Comparison of ENCODE assay signal across 24 mouse cellular contexts in the genomic region with DNA sequence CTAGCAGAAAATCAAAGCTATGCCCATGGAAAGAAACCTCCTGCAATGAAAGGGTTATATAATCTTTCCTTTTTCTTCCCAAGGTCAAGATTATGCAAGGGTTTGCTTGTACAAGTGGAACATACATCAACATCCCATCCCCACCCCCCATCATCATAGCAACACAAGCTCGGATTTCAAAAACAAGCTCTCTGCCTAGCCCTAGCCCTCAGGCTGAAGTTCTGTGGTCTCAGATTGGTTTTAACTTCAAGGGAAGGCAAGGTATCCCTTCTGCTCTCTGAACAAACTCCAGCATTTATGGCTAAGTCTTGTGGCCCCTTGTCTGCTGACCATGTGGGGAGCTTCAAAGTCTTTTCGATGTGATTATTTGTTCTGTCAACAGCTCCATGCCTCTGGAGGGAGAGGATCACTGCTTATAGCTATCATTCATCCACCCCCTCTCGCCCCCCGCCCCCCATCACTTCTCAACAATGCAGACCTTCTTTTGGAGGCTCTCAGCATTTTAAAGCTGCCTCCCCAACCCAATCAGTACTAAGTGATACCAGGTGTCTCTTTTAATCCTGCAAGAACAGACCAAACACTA.
DNase-seq lines count a peak whose midpoint lies in the region; ATAC-seq lines count a peak whose summit lies in the region.
"Had no signal": no experiment of that assay in that cellular context is flagged by ENCODE, and none has a peak within 500 bp of the region (broad histone marks: within the 10 kb centered on the region; RNA-seq: fewer than 3 reads in every experiment).

No protein-coding gene starts in this region.

- H3K4me2 ChIP-seq in hindbrain, embryonic 14.5 days (replicated peaks), result no peak overlapping the region
- no peak overlapping the region for H3K4me2 ChIP-seq in neural tube, embryonic 11.5 days (ENCODE audit: low read depth)
- no peak overlapping the region for H3K4me2 ChIP-seq in neural tube, embryonic 15.5 days
- H3K4me2 ChIP-seq in limb, embryonic 11.5 days (ENCODE audit: low read depth, severe bottlenecking), result no peak overlapping the region
- H3K4me2 ChIP-seq: heart, embryonic 13.5 days; hindbrain, embryonic 12.5 days; liver, embryonic 15.5 days; midbrain, embryonic 11.5 days had no signal

- no peaks in the 10 kb centered on the region for H3K4me1 ChIP-seq in hindbrain, embryonic 10.5 days (replicated peaks)
- H3K4me1 ChIP-seq in hindbrain, embryonic 14.5 days (replicated peaks; ENCODE audit: control insufficient read depth, insufficient read depth, low read length), result no peaks in the 10 kb centered on the region
- no peaks in the 10 kb centered on the region for H3K4me1 ChIP-seq in neural tube, embryonic 11.5 days (ENCODE audit: control insufficient read depth, insufficient read depth, low read length)
- no peaks in the 10 kb centered on the region for H3K4me1 ChIP-seq in neural tube, embryonic 15.5 days
- H3K4me1 ChIP-seq in limb, embryonic 11.5 days (ENCODE audit: control insufficient read depth, insufficient read depth, low read length), result no peaks in the 10 kb centered on the region
- H3K4me1 ChIP-seq: forebrain, embryonic 10.5 days; heart, embryonic 13.5 days; hindbrain, embryonic 12.5 days; liver, embryonic 15.5 days had no signal

- peaks cover 85% of the 10 kb centered on the region for H3K27me3 ChIP-seq in hindbrain, embryonic 10.5 days (ENCODE audit: insufficient read depth, poor library complexity, severe bottlenecking)
- H3K27me3 ChIP-seq in hindbrain, embryonic 14.5 days (ENCODE audit: control insufficient read depth, insufficient read depth, low read length), result peaks cover 24% of the 10 kb centered on the region; the same call in 1 of the 2 replicates
- H3K27me3 ChIP-seq in neural tube, embryonic 11.5 days (ENCODE audit: control insufficient read depth, insufficient read depth, low read length), result no peaks in the 10 kb centered on the region
- H3K27me3 ChIP-seq in neural tube, embryonic 15.5 days (replicated peaks), result peaks cover 17% of the 10 kb centered on the region; the same call in 1 of the 2 replicates
- no peaks in the 10 kb centered on the region for H3K27me3 ChIP-seq in limb, embryonic 11.5 days (ENCODE audit: control insufficient read depth, insufficient read depth, low read length)
- H3K27me3 ChIP-seq: heart, embryonic 13.5 days; liver, embryonic 15.5 days had no signal

- H3K9ac ChIP-seq in hindbrain, embryonic 14.5 days, result no peak overlapping the region
- no peak overlapping the region for H3K9ac ChIP-seq in neural tube, embryonic 11.5 days (ENCODE audit: low read length)
- no peak overlapping the region for H3K9ac ChIP-seq in neural tube, embryonic 15.5 days (replicated peaks)
- no peak overlapping the region for H3K9ac ChIP-seq in limb, embryonic 11.5 days (ENCODE audit: low read length)
- H3K9ac ChIP-seq: forebrain, postnatal 0 days; heart, embryonic 13.5 days; hindbrain, embryonic 12.5 days; liver, embryonic 15.5 days had no signal

- 67% methylated on average over 4 of the region's 4 CpGs for WGBS in hindbrain, embryonic 10.5 days
- whole genome bisulfite sequencing in hindbrain, embryonic 14.5 days, result 70% methylated on average over 4 of the region's 4 CpGs
- WGBS in neural tube, embryonic 11.5 days, result 41% methylated on average over 4 of the region's 4 CpGs
- WGBS in neural tube, embryonic 15.5 days, result 70% methylated on average over 4 of the region's 4 CpGs
- WGBS in limb, embryonic 11.5 days, result 18% methylated on average over 4 of the region's 4 CpGs

- peak; percentile 17 for DNase-seq in hindbrain, embryonic 10.5 days (ENCODE audit: low spot score)
- DNase-seq in hindbrain, embryonic 14.5 days (ENCODE audit: low spot score), result no peak
- peak; percentile 16 for DNase-seq in neural tube, embryonic 11.5 days (ENCODE audit: low spot score)
- DNase-seq in limb, embryonic 11.5 days (ENCODE audit: low spot score), result peak; percentile 29
- DNase-seq in adrenal gland, postnatal 14 days, result no peak
- DNase-seq: adrenal gland, postnatal 36 days; cerebellum, adult 9-10 months; forebrain, postnatal 0 days; gastrocnemius, postnatal 25 days; heart, adult 2 months; heart, postnatal 14 days; kidney, adult 11 months; liver; thymus, adult 18-20 months; thymus, postnatal 36 days had no signal

- H3K36me3 ChIP-seq in hindbrain, embryonic 10.5 days, result no peaks in the 10 kb centered on the region
- no peaks in the 10 kb centered on the region for H3K36me3 ChIP-seq in hindbrain, embryonic 14.5 days (replicated peaks; ENCODE audit: control insufficient read depth, insufficient read depth)
- no peaks in the 10 kb centered on the region for H3K36me3 ChIP-seq in neural tube, embryonic 11.5 days (ENCODE audit: control insufficient read depth, insufficient read depth, low read length)
- H3K36me3 ChIP-seq in neural tube, embryonic 15.5 days, result no peaks in the 10 kb centered on the region
- H3K36me3 ChIP-seq in limb, embryonic 11.5 days (ENCODE audit: control insufficient read depth, insufficient read depth, low read length), result no peaks in the 10 kb centered on the region
- H3K36me3 ChIP-seq: forebrain, embryonic 10.5 days; heart, embryonic 13.5 days; hindbrain, embryonic 12.5 days; liver, embryonic 15.5 days had no signal

- H3K4me3 ChIP-seq in hindbrain, embryonic 10.5 days, result no peak overlapping the region
- no peak overlapping the region for H3K4me3 ChIP-seq in hindbrain, embryonic 14.5 days (replicated peaks; ENCODE audit: low read length)
- H3K4me3 ChIP-seq in neural tube, embryonic 11.5 days (ENCODE audit: low read depth, low read length), result no peak overlapping the region
- no peak overlapping the region for H3K4me3 ChIP-seq in neural tube, embryonic 15.5 days (replicated peaks)
- no peak overlapping the region for H3K4me3 ChIP-seq in limb, embryonic 11.5 days (ENCODE audit: low read depth, low read length)
- H3K4me3 ChIP-seq: forebrain, embryonic 10.5 days; heart, adult 2 months; heart, embryonic 13.5 days; hindbrain, embryonic 12.5 days; liver, embryonic 15.5 days had no signal

- H3K9me3 ChIP-seq in hindbrain, embryonic 10.5 days, result no peaks in the 10 kb centered on the region
- no peaks in the 10 kb centered on the region for H3K9me3 ChIP-seq in hindbrain, embryonic 14.5 days (ENCODE audit: control insufficient read depth, low read length)
- H3K9me3 ChIP-seq in neural tube, embryonic 11.5 days (ENCODE audit: control insufficient read depth, low read length), result no peaks in the 10 kb centered on the region
- no peaks in the 10 kb centered on the region for H3K9me3 ChIP-seq in neural tube, embryonic 15.5 days (replicated peaks)
- H3K9me3 ChIP-seq in limb, embryonic 11.5 days (ENCODE audit: control insufficient read depth, low read length), result no peaks in the 10 kb centered on the region
- H3K9me3 ChIP-seq: forebrain, embryonic 10.5 days; heart, embryonic 13.5 days; hindbrain, embryonic 12.5 days; liver, embryonic 15.5 days had no signal

- ATAC-seq in hindbrain, embryonic 14.5 days (ENCODE audit: low FRiP score), result no peak
- no peak for ATAC-seq in neural tube, embryonic 11.5 days (ENCODE audit: insufficient read depth, low FRiP score, low TSS enrichment)
- ATAC-seq in neural tube, embryonic 15.5 days (ENCODE audit: low FRiP score), result no peak
- ATAC-seq in limb, embryonic 11.5 days (ENCODE audit: insufficient number of reproducible peaks, low FRiP score, low TSS enrichment, low read depth), result peak; percentile 47; the same call in 1 of the 2 replicates
- no peak for ATAC-seq in megakaryocyte progenitor cell, adult 5-6 weeks (replicated peaks; ENCODE audit: poor library complexity)
- ATAC-seq: forebrain, postnatal 0 days had no signal

- no peak overlapping the region for H3K27ac ChIP-seq in hindbrain, embryonic 10.5 days
- H3K27ac ChIP-seq in hindbrain, embryonic 14.5 days, result no peak overlapping the region
- no peak overlapping the region for H3K27ac ChIP-seq in neural tube, embryonic 11.5 days (ENCODE audit: low read depth, low read length)
- H3K27ac ChIP-seq in neural tube, embryonic 15.5 days (replicated peaks), result no peak overlapping the region
- H3K27ac ChIP-seq in limb, embryonic 11.5 days (replicated peaks; ENCODE audit: low read depth, low read length), result no peak overlapping the region
- H3K27ac ChIP-seq: forebrain, embryonic 10.5 days; heart, adult 2 months; heart, embryonic 13.5 days; hindbrain, embryonic 12.5 days; kidney, postnatal 0 days; liver, embryonic 15.5 days; macrophage had no signal

Comparison
In these comparisons a context has a peak if more than half of its experiments do, and no peak if none do; other contexts are left out.
1. DNase-seq: peak in hindbrain, embryonic 10.5 days (single experiment), neural tube, embryonic 11.5 days (single experiment) and limb, embryonic 11.5 days (single experiment); none in hindbrain, embryonic 14.5 days (single experiment) and adrenal gland, postnatal 14 days (single experiment).